Mouse (Mus musculus) embryonic facial prominence, embryonic 10.5 days (tissue): ENCODE data around the gene Dab1. TPM values are rescaled to one million over a fixed set of nuclear protein-coding genes. Genes with fewer than 3 reads are reported as not detected.

Experiments used
- DNase-seq: peaks from one replicate; pipeline ENCODE4 v3.0.0-alpha.2; 2017; ENCODE audit warnings: low spot score
- H3K27ac ChIP-seq: fragments of 300-500 bp; sonication (generic); replicated peaks from 2 replicates; pipeline ENCODE4 v1.5.1; 2016; ENCODE audit warnings: mild to moderate bottlenecking
- H3K27me3 ChIP-seq: fragments of 300-500 bp; sonication (generic); replicated peaks from 2 replicates; pipeline ENCODE4 v1.6.1; 2016; ENCODE audit warnings: low read depth, mild to moderate bottlenecking; ENCODE audit not compliant: poor library complexity, severe bottlenecking
- H3K36me3 ChIP-seq: fragments of 300-500 bp; sonication (generic); replicated peaks from 2 replicates; pipeline ENCODE4 v1.6.1; 2016; ENCODE audit warnings: mild to moderate bottlenecking, moderate library complexity
- H3K4me1 ChIP-seq: fragments of 300-500 bp; sonication (generic); 2 replicates; pipeline ENCODE4 v1.6.1; 2016
- H3K4me3 ChIP-seq: fragments of 300-500 bp; sonication (generic); 2 replicates; pipeline ENCODE4 v1.5.1; 2016; ENCODE audit warnings: mild to moderate bottlenecking, moderate library complexity
- H3K9me3 ChIP-seq: fragments of 300-500 bp; sonication (generic); 2 replicates; pipeline ENCODE4 v1.6.1; 2016; ENCODE audit warnings: mild to moderate bottlenecking
- WGBS: fragments of 180-500 bp; shearing (Covaris S2); methylation state at CpG from one replicate; pipeline ENCODE4 v1.1.7; 2016; 5-methylcytosine and 5-hydroxymethylcytosine counted together
- polyA plus RNA-seq: library from polyadenylated mRNA; unstranded; fragments of >200 nt; fragmentation: Nextera tagmentation; extraction: Ambion mirVana; gene quantifications from 2 replicates; pipeline ENCODE4 v1.2.1, GENCODE M21; 2016

Gene Dab1
- polyA plus RNA-seq, 1 experiment from 2014 or later: 15.6 TPM

DNA sequence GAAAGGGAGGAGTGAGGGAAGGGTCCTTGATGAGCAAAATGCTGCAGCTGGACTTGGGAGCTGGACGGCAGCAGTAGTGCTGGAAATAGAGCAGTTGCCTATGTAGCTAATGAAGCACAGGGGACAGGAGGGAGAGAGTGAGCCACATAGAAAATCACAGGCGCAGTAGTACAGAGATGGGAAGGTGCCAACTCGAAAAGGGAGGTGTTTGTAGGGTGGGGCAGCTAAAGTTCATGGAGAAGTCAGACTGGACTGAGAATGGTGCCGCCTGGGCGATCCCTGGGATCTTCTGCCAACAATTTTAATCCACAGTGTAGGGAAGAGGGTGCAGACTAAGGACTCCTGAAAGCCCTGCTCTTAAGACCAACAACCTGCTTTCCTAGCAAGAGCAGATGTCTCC is 1055.5 kb downstream of the Dab1 start:
- DNase-seq: no peak

GRCm38 (mm10) chr4:104678234-104678633 is 1059.1 kb downstream of the Dab1 start:
- no peaks in the 10 kb centered on the region for H3K4me1 ChIP-seq
- no peak overlapping the region for H3K27ac ChIP-seq
- H3K36me3 ChIP-seq: no peaks in the 10 kb centered on the region
- WGBS: 86% methylated on average over 7 of the region's 7 CpGs
- no peaks in the 10 kb centered on the region for H3K27me3 ChIP-seq
- DNase-seq: no peak
- H3K9me3 ChIP-seq: no peaks in the 10 kb centered on the region
- no peak overlapping the region for H3K4me3 ChIP-seq

More for the DNA sequence above, 1055.5 kb downstream of the Dab1 start:
- no peak overlapping the region for H3K27ac ChIP-seq
- H3K36me3 ChIP-seq: no peaks in the 10 kb centered on the region
- no peaks in the 10 kb centered on the region for H3K9me3 ChIP-seq
- 92% methylated on average over 5 of the region's 5 CpGs for WGBS
- H3K27me3 ChIP-seq: no peaks in the 10 kb centered on the region
- no peaks in the 10 kb centered on the region for H3K4me1 ChIP-seq
- H3K4me3 ChIP-seq: no peak overlapping the region

GRCm38 (mm10) chr4:104680475-104680874 is 1061.3 kb downstream of the Dab1 start:
- Histone ChIP-seq H3K4me1 (peaks cover 1% of the 10 kb centered on the region), H3K27me3 (no peaks in the 10 kb centered on the region), H3K4me3 (no peak overlapping the region), H3K9me3 (no peaks in the 10 kb centered on the region), H3K27ac (no peak overlapping the region), H3K36me3 (no peaks in the 10 kb centered on the region)
- WGBS: 89% methylated on average over 4 of the region's 4 CpGs
- DNase-seq: no peak

- H3K9me3 ChIP-seq: no peaks in the 10 kb centered on the region
- WGBS: 53% methylated on average over 18 of the region's 18 CpGs
- H3K36me3 ChIP-seq: no peaks in the 10 kb centered on the region
- DNase-seq: peak; percentile 15
- no peak overlapping the region for H3K4me3 ChIP-seq
- no peak overlapping the region for H3K27ac ChIP-seq
- no peaks in the 10 kb centered on the region for H3K27me3 ChIP-seq
- peaks cover 18% of the 10 kb centered on the region for H3K4me1 ChIP-seq
These were observed 1067.1 kb downstream of the Dab1 start for GRCm38 (mm10) chr4:104686137-104686809.

DNA sequence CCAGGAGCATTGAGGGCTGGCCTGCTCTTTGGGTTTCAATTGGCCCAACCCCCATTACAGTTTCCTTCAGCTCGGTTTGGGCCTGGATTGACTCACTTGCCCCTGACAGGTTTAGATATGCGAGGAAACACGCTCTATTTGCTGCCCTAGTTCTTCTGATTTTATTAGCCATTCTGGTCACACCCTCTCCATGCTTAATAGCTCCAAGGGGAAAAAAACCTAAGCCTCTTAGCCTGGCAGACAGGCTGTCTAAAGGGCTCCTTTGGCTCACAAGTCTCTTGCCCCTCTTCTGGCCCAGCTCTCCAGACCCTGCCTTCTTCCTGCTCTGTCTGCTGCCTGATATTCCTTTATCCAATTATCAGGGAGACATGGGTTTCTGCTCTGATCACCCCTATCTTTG is 1069.9 kb downstream of the Dab1 start:
- 79% methylated on average over 3 of the region's 3 CpGs for WGBS
- Histone ChIP-seq H3K27me3 (no peaks in the 10 kb centered on the region), H3K4me3 (no peak overlapping the region), H3K9me3 (no peaks in the 10 kb centered on the region), H3K27ac (no peak overlapping the region), H3K36me3 (no peaks in the 10 kb centered on the region), H3K4me1 (peaks cover 18% of the 10 kb centered on the region)
- no peak for DNase-seq

GRCm38 (mm10) chr4:104691026-104691425 is 1071.9 kb downstream of the Dab1 start:
- H3K36me3 ChIP-seq: no peaks in the 10 kb centered on the region
- WGBS: 92% methylated on average over 7 of the region's 7 CpGs
- peaks cover 12% of the 10 kb centered on the region for H3K4me1 ChIP-seq
- H3K27ac ChIP-seq: no peak overlapping the region
- H3K27me3 ChIP-seq: no peaks in the 10 kb centered on the region
- H3K9me3 ChIP-seq: no peaks in the 10 kb centered on the region
- no peak overlapping the region for H3K4me3 ChIP-seq
- DNase-seq: no peak

DNA sequence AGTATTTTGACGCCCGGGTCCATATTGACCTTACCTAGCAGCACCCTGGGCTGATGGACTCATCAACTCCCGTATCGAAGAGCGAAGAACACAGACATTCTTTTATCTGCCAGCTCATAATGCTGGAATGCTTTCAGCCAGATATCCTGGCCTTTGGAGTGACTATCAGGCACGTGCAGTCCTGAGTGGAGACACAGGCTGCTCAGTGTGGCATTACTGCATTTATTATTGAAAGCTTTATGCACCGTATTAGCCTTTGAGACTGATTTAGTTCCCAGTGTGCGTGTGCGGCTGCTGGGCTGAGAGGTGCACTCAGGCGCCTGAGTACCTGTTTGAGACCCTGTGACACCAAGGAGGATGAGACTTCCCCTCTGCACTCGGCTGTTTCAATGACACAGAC is 1075.0 kb downstream of the Dab1 start:
- Histone ChIP-seq H3K9me3 (no peaks in the 10 kb centered on the region), H3K27me3 (no peaks in the 10 kb centered on the region), H3K36me3 (no peaks in the 10 kb centered on the region), H3K4me3 (no peak overlapping the region), H3K27ac (no peak overlapping the region), H3K4me1 (no peaks in the 10 kb centered on the region)
- 90% methylated on average over 11 of the region's 11 CpGs for WGBS
- no peak for DNase-seq

DNA sequence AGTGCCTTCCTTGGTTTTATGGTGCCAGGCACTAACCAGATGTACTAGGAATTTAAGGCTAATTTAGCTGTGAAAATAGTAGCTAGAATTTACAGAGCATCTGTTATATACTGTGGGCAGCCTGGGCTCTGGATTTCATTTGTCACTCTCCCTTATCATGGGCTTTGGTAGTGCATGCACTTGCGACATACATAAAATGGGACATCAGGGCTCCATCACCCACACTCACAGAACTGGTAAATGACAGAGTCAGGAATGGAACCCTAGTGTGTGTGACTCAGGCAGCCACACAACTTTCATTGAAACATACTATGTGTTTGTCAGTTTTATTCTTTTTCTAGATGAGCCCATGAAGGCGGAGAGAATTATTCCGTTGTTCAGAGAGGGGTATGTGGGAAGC is 1077.4 kb downstream of the Dab1 start:
- Histone ChIP-seq H3K9me3 (no peaks in the 10 kb centered on the region), H3K4me3 (no peak overlapping the region), H3K36me3 (no peaks in the 10 kb centered on the region), H3K4me1 (no peaks in the 10 kb centered on the region), H3K27me3 (no peaks in the 10 kb centered on the region), H3K27ac (no peak overlapping the region)
- WGBS: 93% methylated on average over 3 of the region's 3 CpGs
- DNase-seq: no peak

DNA sequence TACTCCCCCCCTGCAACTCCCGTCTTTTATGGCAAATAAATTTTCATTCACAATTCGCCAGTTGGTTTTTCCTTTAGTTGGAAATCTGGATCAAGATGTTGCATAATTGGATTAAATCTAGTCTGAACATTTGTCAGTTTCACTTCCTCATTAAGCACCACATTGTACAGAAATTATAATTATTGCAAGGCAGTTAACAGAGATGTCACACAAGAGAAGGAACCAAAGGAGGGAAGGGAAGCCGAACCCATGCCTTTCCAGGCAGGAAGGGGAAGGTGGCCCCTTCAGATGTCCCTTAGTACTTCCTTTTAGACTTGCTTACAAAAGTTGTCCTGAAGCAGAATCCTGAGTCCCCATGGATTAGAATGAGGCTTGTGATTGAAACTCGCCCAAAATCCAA is 1078.5 kb downstream of the Dab1 start:
- Histone ChIP-seq H3K4me1 (no peaks in the 10 kb centered on the region), H3K36me3 (no peaks in the 10 kb centered on the region), H3K27me3 (no peaks in the 10 kb centered on the region), H3K27ac (no peak overlapping the region), H3K4me3 (no peak overlapping the region), H3K9me3 (no peaks in the 10 kb centered on the region)
- no peak for DNase-seq
- WGBS: 83% methylated on average over 4 of the region's 4 CpGs

- 80% methylated on average over 10 of the region's 10 CpGs for WGBS
- no peak overlapping the region for H3K27ac ChIP-seq
- no peaks in the 10 kb centered on the region; the same call in 1 of the 2 replicates for H3K4me1 ChIP-seq
- H3K27me3 ChIP-seq: 0 out of 2 replicates have a peak, but pooled peaks cover 6% of the 10 kb centered on the region
- no peaks in the 10 kb centered on the region for H3K9me3 ChIP-seq
- no peaks in the 10 kb centered on the region for H3K36me3 ChIP-seq
- no peak for DNase-seq
- no peak overlapping the region for H3K4me3 ChIP-seq
These were observed 1086.8 kb downstream of the Dab1 start for GRCm38 (mm10) chr4:104705664-104706645.

DNA sequence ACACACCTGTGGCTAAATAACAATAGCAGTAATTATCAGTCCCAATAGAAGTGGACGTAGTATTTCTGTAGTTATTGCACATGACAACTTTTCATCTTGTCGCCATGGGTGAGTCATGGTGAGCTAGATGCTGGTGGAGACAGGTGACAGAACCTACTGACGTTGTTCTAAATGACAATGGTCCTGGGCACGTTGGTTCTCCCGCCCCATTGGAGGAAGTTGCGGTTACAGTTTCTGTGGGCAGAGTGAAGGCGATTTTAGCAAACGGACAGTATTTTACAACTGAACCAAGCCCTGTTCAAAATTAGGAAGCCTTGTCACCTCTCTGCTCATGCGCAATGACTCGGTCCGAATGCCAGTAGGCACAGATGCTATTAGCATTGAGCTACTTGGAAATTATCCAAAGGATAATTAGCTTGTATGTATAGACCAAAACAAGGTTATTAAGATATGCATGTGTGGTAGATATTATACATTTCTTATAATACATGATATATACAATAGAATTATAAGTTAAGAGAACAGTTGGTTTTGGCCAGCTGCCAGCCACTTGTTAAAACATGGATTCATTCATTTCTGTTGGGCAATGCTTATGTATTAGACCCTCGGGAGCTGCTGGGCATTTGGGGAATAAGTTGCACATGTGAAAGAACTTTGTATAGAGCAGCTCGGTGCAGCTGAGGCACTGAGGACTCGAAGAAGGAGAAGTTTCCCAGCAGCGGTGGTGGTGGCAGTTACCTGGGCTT is 1093.4 kb downstream of the Dab1 start:
- Histone ChIP-seq H3K9me3 (no peaks in the 10 kb centered on the region), H3K4me3 (no peak overlapping the region), H3K27me3 (0 out of 2 replicates have a peak, but pooled peaks cover 6% of the 10 kb centered on the region), H3K27ac (no peak overlapping the region), H3K4me1 (no peaks in the 10 kb centered on the region), H3K36me3 (no peaks in the 10 kb centered on the region)
- no peak for DNase-seq
- WGBS: 90% methylated on average over 15 of the region's 15 CpGs

DNA sequence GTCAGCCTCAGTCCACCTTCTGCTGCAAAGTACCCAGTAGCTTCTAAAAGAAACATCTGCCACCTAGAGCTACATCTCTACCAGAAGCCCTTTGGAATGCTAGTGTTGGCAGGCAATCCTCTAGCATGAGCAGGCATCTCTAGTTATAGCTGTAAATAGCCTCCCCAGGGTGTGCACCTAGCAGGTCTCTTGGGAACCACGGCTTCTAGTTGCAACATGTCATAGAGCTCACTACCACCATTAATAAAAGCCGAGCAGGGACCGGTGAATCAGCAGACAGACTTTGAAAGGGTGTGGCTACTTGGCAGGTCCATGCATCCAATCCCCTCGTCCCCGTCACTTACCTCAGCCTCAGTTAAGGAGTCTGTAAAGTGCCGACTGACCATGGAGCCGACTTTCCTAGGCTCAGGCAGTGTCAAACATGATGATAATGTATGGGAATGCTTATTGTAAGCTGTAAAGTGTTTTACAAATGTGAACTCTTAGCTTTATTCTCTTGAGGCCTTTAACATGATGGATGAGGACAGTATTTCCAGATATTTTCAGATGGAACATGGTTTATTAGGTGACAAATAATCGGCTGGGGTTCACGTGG is 1095.9 kb downstream of the Dab1 start:
- H3K4me1 ChIP-seq: peaks cover 16% of the 10 kb centered on the region
- H3K4me3 ChIP-seq: no peak overlapping the region
- no peak overlapping the region for H3K27ac ChIP-seq
- no peaks in the 10 kb centered on the region for H3K27me3 ChIP-seq
- DNase-seq: no peak
- H3K9me3 ChIP-seq: no peaks in the 10 kb centered on the region
- 92% methylated on average over 9 of the region's 9 CpGs for WGBS
- no peaks in the 10 kb centered on the region for H3K36me3 ChIP-seq
